Mouse (Mus musculus) cerebellum, adult 2 months (tissue): Measurements from ENCODE around the gene Glt8d2.

Experiments used
- CTCF ChIP-seq: fragments of 200-500 bp; IDR thresholded peaks from 2 replicates; pipeline ENCODE4 v1.5.1; 2011; ENCODE audit warnings: low read depth, mild to moderate bottlenecking, control low read depth, low read length, moderate library complexity, borderline replicate concordance; ENCODE audit not compliant: insufficient read depth
- POLR2A ChIP-seq: fragments of 200-500 bp; IDR thresholded peaks from 2 replicates; pipeline ENCODE4 v1.6.1; 2011; ENCODE audit warnings: low read length, control low read depth, borderline replicate concordance; ENCODE audit not compliant: insufficient read depth

DNA sequence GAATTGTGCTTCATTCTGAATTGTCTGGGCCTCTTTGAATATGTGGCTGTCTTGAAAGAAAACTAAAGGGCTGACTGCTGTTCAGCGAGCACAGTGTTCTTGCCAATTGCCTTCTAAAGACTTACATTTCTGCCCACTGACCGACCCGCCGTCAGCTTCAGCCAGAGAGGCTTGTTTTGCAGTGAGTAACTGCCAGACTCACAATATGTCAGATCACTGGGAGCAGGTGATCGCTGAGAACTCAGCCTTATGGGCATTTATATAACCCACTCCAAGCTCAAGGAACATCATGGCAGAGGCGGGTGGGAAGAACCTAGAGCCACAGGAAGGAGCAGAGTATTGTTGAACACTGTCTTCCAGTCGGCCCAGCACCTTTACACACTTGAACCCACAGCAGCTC is 8.8 kb downstream of the Glt8d2 start:
- TF ChIP-seq CTCF (no peak), POLR2A (no peak)
